Mouse (Mus musculus) kidney, adult 2 months (tissue): Measurements from ENCODE around the gene Atxn7l3. TPM values are rescaled to one million over a fixed set of nuclear protein-coding genes. Genes with fewer than 3 reads are reported as not detected.
"Not testable (repeated sequence)": the region's sequence is repeated elsewhere in the genome, so short reads cannot be mapped to it uniquely, and the experiment has no call there.

Experiments
- DNase-seq: peaks from one replicate; pipeline ENCODE4 v3.0.0; 2021
- H3K27ac ChIP-seq: fragments of 200-500 bp; 2 replicates; pipeline ENCODE4 v1.5.1; 2012; ENCODE audit warnings: low read depth, low read length, control low read depth, inconsistent platforms; ENCODE audit not compliant: insufficient read depth
- H3K27me3 ChIP-seq: fragments of 200-500 bp; replicated peaks from 2 replicates; pipeline ENCODE4 v1.6.1; 2012; ENCODE audit warnings: mild to moderate bottlenecking, moderate library complexity, low read length, inconsistent platforms; ENCODE audit not compliant: control insufficient read depth, insufficient read depth
- H3K36me3 ChIP-seq: fragments of 200-500 bp; 2 replicates; pipeline ENCODE4 v1.6.1; 2012; ENCODE audit warnings: mild to moderate bottlenecking, moderate library complexity, low read length, inconsistent platforms; ENCODE audit not compliant: control insufficient read depth, insufficient read depth
- H3K4me1 ChIP-seq: fragments of 200-500 bp; 2 replicates; pipeline ENCODE4 v1.6.1; 2011; ENCODE audit warnings: low read length; ENCODE audit not compliant: control insufficient read depth, insufficient read depth
- H3K4me3 ChIP-seq: fragments of 200-500 bp; 2 replicates; pipeline ENCODE4 v1.5.1; 2011; ENCODE audit warnings: mild to moderate bottlenecking, low read depth, low read length, control low read depth; ENCODE audit not compliant: insufficient read depth
- CTCF ChIP-seq: fragments of 200-500 bp; conservative IDR thresholded peaks from 2 replicates; pipeline ENCODE4 v1.5.1; 2011; ENCODE audit warnings: low read depth, mild to moderate bottlenecking, control low read depth, low read length, moderate library complexity, mixed read lengths; ENCODE audit not compliant: insufficient read depth, insufficient read length
- POLR2A ChIP-seq: fragments of 200-500 bp; IDR thresholded peaks from one replicate; pipeline ENCODE4 v1.6.1; 2011; ENCODE audit warnings: low read depth, low read length, control low read depth
- WGBS: fragments of 180-500 bp; shearing (Covaris S2); methylation state at CpG from one replicate; pipeline ENCODE4 v1.1.7; 2018; 5-methylcytosine and 5-hydroxymethylcytosine counted together
- polyA plus RNA-seq: library from polyadenylated mRNA; depleted of rRNA; stranded (reverse); fragments of >200 nt; gene quantifications from 2 replicates; pipeline ENCODE4 v1.2.3, GENCODE M21; 2012

Atxn7l3 gene
- polyA plus RNA-seq, 1 experiment: 28.0 TPM

GRCm38 (mm10) chr11:102285095-102285834 lies 11.2 kb downstream of the Atxn7l3 start:
- no peaks in the 10 kb centered on the region for H3K36me3 ChIP-seq
- DNase-seq: no peak
- 3% methylated on average over 31 of the region's 31 CpGs for WGBS
- H3K4me1 ChIP-seq: peaks cover 7% of the 10 kb centered on the region
- H3K27me3 ChIP-seq: no peaks in the 10 kb centered on the region
- peak overlapping the region; percentile 84 for H3K4me3 ChIP-seq
- no peak for TF ChIP-seq POLR2A
- no peak for TF ChIP-seq CTCF
- peak overlapping the region; percentile 94 for H3K27ac ChIP-seq

DNA sequence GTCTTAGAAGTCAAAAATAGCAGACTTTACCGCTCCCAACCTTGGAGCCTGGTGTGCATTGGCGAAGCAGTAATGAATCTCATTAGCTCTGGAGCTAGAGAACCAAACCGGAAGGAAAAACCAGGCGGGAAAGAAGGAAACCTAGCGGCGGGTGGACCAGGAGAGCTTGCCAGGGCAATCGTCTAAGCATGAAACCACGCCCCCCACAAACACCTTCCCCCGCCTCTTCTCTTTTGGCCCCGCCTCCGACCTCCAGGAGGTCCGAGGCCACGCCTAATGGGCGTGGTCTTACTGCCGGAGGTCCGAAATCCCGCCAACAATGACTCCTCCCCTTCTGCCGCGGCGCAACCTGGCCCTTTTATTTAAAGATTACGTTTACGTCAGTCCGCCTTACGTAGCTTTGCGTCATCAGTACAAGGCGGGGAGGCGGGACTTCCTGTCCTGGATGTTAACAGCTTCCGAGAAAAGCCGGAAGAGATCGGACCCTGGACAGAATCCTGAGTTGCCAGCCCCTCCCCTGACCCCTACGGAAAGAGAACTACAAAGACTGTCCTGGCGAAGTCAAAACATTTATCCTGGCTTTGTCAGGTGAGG lies 11.8 kb downstream of the Atxn7l3 start, which contains the start of gene Tmub2:
TSS of gene Tmub2 (plus strand) at position 431 of the 594 bp plus-strand sequence.
- Histone ChIP-seq H3K27ac (peak within 1 kb of the TSS; percentile 94), H3K36me3 (no peaks in the 10 kb centered on the region), H3K27me3 (no peaks in the 10 kb centered on the region), H3K4me1 (peaks cover 4% of the 10 kb centered on the region), H3K4me3 (peak within 1 kb of the TSS; percentile 84)
- WGBS: under 1% methylated on average over 32 of the region's 32 CpGs
- TF ChIP-seq POLR2A: no peak
- peak; percentile 27; the same call in 1 of the 2 replicates for TF ChIP-seq CTCF
- peak; percentile 99 for DNase-seq

- no peak for TF ChIP-seq POLR2A
- no peak for TF ChIP-seq CTCF
- Histone ChIP-seq H3K4me3 (no peak overlapping the region), H3K27ac (peak overlapping the region; percentile 66), H3K36me3 (no peaks in the 10 kb centered on the region), H3K4me1 (peaks cover 4% of the 10 kb centered on the region), H3K27me3 (no peaks in the 10 kb centered on the region)
- no peak for DNase-seq
- 75% methylated on average over 6 of the region's 6 CpGs for WGBS
Observed at GRCm38 (mm10) chr11:102283922-102284321, 12.5 kb downstream of the Atxn7l3 start.

GRCm38 (mm10) chr11:102280267-102280666 lies 16.2 kb downstream of the Atxn7l3 start:
- DNase-seq, H3K27me3 ChIP-seq, H3K36me3 ChIP-seq, H3K27ac ChIP-seq, H3K4me3 ChIP-seq, H3K4me1 ChIP-seq: not testable (repeated sequence)
- 67% methylated on average over 6 of the region's 6 CpGs for WGBS

DNA sequence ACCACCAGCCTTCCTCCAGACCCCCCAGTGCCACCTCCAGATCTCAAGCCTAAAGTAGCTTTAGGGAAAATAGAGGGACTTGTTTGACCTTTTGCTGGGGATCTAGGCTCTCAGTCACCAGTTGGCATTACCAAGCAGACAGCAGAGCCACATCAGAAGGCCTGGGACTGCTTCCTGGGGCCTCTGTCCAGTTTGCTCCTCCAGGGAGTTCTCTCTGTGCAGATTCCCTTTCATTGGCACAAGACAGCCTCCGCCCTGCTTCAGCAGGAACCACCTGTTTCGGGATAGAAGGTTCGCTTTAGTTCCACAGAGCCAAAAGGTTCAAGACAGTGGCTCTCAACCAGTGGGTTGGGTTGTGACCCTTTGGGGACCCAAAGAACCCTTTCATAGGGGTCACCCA lies 16.8 kb downstream of the Atxn7l3 start:
- TF ChIP-seq POLR2A (no peak), CTCF (no peak)
- DNase-seq: no peak
- Histone ChIP-seq H3K27ac (no peak overlapping the region), H3K36me3 (no peaks in the 10 kb centered on the region), H3K27me3 (no peaks in the 10 kb centered on the region), H3K4me1 (peaks cover 3% of the 10 kb centered on the region; the same call in 1 of the 2 replicates), H3K4me3 (no peak overlapping the region)
- 95% methylated on average over 3 of the region's 3 CpGs for WGBS

- Histone ChIP-seq H3K27me3 (no peaks in the 10 kb centered on the region), H3K36me3 (no peaks in the 10 kb centered on the region), H3K27ac (no peak overlapping the region), H3K4me1 (peaks cover 3% of the 10 kb centered on the region; the same call in 1 of the 2 replicates), H3K4me3 (no peak overlapping the region)
- WGBS: 74% methylated on average over 9 of the region's 12 CpGs
- no peak for TF ChIP-seq POLR2A
- no peak for TF ChIP-seq CTCF
- DNase-seq: no peak
Observed at GRCm38 (mm10) chr11:102277754-102278153, 18.7 kb downstream of the Atxn7l3 start.

- peak; percentile 72 for DNase-seq
- Histone ChIP-seq H3K4me3 (peak overlapping the region; percentile 5; the same call in 1 of the 2 replicates), H3K27ac (no peak overlapping the region), H3K36me3 (no peaks in the 10 kb centered on the region), H3K4me1 (peaks cover 3% of the 10 kb centered on the region; the same call in 1 of the 2 replicates), H3K27me3 (no peaks in the 10 kb centered on the region)
- TF ChIP-seq CTCF (no peak), POLR2A (no peak)
- WGBS: 2% methylated on average over 33 of the region's 33 CpGs
Observed at GRCm38 (mm10) chr11:102276411-102276915, 20.0 kb downstream of the Atxn7l3 start.
